Mouse (Mus musculus) thymus, adult 2 months (tissue): Measurements from ENCODE around the gene Hspb7.

Source experiments
- CTCF ChIP-seq: fragments of 200-500 bp; IDR thresholded peaks from 2 replicates; pipeline ENCODE4 v1.5.1; 2012; ENCODE audit warnings: mild to moderate bottlenecking, control low read depth, low read length, moderate library complexity, borderline replicate concordance; ENCODE audit not compliant: control insufficient read depth, poor library complexity, insufficient read depth; ENCODE audit errors: extremely low read depth
- POLR2A ChIP-seq: fragments of 200-500 bp; IDR thresholded peaks from 2 replicates; pipeline ENCODE4 v1.6.1; 2012; ENCODE audit warnings: mild to moderate bottlenecking, low read length, control low read depth, moderate library complexity; ENCODE audit not compliant: control insufficient read depth, poor library complexity, insufficient read depth; ENCODE audit errors: extremely low read depth

GRCm38 (mm10) chr4:141426796-141427745 is 6.5 kb downstream of the Hspb7 start:
- no peak for TF ChIP-seq POLR2A
- no peak for TF ChIP-seq CTCF
